13 mouse cellular contexts compared by ENCODE assay signal in the genomic region with DNA sequence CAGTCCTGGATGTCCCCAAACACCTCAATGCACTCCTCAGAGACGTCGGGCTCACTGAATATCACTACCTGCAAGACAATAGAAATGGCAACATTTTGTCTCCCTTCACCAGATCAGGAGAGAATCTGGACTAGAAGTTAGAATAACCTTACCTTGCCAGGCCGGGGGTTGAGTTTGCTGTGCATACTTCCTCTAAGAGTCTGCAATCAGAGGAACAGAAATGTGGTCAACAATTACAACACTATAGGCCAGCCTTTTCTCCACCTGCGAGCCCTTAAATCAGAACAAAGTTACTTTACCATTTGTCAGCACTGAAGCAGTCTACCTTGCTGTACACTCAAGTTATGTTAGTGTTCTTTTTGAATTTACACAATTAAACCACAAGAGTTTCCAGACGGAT.
"Had no signal": no experiment of that assay in that cellular context is flagged by ENCODE, and none has a peak within 500 bp of the region (broad histone marks: within the 10 kb centered on the region; RNA-seq: fewer than 3 reads in every experiment).

No protein-coding gene starts in this region.

- DNase-seq: cerebellum, adult 9-11 months; cerebellum, postnatal 14 days; cerebellum, postnatal 25 days; cerebellum, postnatal 36 days; embryo, embryonic 11 days; forebrain, postnatal 0 days; gastrocnemius, adult 2 months; gastrocnemius, postnatal 10 days; gastrocnemius, postnatal 14 days; gastrocnemius, postnatal 25 days; gastrocnemius, postnatal 36 days; heart, adult 18-20 months; heart, adult 2 months had no signal
